Mouse (Mus musculus): ENCODE data around the gene Ank. TPM values are rescaled to one million over a fixed set of nuclear protein-coding genes. Genes with fewer than 3 reads are reported as not detected.

The Ank gene
- total RNA-seq, 2 experiments from 2014 or later, result 125 to 149 TPM

DNA sequence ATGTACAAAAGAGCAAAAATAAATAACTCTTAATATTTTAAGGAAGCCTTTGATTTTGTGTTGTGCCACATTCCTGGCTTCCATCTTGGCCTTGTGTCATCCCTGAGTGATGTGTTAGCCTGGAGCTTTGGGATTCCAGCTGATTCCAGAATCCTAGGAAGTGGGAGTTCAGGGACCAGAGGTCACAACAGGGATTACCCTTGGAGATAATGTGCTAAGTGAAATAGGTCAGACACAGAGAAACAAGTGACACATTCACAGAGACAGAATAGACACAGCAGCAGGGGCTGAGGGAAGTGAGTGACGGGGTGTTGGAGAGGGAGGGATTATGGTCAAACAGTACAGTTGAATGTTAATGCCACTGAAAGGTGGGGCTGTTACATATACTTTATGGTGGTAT lies 26.3 kb downstream of the Ank start:
- intact Hi-C loops (cut with DNase I), result no loop called here
- no peak for DNase-seq

DNA sequence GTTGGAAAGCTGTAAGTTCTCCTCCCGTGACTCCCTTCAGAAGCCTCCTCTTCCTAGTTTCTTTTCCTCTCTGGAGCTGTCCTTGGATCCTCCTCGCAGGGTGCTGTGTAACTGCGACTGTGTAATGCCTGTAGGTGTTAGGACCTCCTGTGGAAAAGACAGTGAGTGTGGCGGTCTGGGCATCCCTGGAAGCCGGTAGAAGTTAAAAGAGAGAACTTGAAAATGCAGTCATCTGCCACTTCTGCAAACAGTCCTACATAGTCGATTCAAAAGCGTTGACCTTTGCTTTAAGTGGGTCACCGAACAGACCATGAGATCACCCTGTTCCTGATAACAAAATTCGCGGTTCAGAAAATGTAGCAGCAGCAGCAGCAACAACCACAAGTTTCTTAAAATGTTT lies 27.0 kb downstream of the Ank start:
- no peak for DNase-seq
- intact Hi-C loops (cut with DNase I), result no loop called here

DNA sequence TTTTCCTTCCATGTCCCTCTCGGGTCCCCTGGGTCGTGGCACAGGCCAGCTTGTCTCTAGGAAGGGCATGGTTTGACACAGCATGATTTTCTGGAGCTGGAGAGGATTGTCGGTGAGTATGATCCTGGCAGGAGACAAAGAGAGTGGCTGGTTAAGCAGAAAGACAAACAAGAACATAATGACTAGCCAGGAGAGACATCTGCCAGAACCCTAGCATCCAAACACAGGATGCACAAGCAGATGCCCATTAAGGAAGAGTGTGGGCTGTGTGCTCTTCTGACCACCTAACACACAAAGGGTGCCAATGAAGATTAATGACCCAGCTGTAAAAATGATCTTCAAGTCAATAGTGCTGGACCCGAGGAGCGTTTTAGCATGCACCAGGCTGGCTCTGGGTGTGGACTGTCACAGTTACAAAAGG lies 29.5 kb downstream of the Ank start:
- no peak for DNase-seq

DNA sequence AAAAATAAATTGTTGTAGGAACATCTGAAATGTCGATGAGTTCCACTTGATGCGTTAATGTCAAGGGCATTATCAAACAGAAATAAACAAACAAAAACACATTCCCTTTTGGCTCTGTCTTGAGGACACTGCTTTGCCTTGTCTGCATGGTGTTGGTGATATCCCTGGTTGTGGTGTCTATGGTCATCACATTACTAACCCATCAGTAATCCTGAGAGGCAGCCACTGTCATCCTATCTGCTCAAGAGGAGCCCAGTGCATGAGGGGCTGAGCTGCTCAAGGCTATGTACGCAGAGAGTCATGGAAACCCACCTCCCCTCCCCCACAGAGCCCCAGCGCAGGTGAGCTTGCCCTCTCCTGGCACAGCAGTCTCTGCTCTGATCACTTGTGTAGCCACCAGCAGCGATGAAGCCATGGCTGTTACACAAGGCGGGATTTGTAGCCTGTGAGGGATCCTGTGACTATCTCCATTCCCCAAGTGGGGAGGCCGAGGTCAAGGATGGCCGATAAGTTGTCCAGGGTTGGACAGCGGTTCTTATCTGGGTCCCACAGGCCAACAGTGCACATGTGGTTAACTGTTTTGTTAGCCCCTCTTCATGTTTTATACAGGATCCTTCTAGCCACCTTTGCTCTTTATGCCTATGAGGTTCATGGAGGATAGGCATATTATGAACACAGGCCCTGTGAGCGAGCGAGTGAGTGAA lies 30.3 kb downstream of the Ank start:
- intact Hi-C loops (cut with DNase I), result no loop called here
- no peak for DNase-seq

More for the DNA sequence above, 29.5 kb downstream of the Ank start:
- intact Hi-C loops (cut with DNase I), result no loop called here

DNA sequence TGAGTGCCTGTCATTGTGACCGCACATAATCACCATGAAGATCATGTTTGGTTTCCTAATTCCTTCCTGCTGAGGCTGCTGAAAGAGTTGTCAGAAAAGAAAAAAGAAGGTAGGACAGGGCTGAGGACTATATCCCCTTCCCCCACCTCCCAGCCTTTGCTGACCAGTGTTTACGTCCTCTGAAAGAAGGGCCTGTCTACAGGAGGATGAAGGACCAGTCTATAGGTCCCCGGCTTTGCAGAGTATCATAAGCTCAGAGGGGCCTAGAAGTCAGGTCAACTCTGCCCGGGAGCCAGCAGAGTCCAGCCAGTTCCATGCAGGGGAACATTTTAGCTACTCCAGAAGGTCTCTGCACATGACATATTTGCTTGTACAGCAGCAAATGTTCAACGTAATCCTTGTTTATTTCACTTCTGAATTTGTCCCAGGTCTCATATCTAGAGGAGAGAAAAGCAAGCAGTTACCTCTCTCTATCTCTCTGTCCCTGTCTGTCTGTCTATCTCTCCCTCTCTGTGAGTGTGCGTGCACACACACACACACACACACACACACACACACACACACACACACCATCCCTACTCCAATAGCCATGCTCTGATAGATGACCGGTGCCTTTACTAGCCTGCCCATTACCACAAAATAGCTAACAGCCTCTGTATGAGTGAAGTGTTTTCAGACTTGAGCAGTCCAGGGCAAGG lies 31.0 kb downstream of the Ank start:
- intact Hi-C loops (cut with DNase I), result no loop called here
- DNase-seq, result no peak

DNA sequence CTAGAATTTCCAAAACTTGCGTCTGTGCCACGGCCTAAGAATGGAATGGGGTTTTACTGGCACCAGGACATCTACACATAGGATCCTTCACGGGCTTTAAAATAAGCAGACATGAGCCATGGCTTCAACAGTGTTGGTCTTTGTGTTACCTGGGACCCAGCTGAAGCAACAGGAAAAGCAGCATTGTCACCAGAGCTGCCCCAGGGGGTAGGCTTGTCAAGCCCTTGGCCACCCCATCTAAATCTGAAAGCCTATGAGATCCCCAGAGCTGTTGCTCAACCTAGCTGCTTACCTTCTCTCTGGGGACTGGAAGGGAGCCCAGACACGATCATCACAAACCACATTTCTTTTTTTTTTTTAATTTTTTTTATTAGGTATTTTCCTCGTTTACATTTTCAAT lies 31.6 kb downstream of the Ank start:
- DNase-seq, result no peak
- intact Hi-C loops (cut with DNase I), result no loop called here

DNA sequence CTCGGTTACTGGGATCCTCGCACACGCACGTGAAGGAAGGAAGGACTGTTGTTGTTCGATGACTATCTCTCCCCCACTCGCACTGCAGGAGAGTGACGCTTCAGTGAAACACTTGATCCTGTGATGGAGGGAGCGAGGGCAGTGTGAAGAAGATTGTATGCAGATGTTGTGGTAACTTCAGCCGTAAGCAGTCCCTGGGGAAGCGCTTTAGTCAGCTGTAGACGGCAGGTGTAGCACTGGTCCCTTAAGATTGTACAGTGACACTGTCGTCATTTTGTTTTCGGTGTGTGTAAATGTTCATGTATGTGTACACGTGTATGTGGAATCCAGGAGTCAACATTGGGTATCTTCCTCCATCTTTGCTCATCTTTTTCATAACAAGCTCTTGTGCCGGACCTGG lies 33.9 kb downstream of the Ank start:
- intact Hi-C loops (cut with DNase I), result no loop called here
- no peak for DNase-seq

DNA sequence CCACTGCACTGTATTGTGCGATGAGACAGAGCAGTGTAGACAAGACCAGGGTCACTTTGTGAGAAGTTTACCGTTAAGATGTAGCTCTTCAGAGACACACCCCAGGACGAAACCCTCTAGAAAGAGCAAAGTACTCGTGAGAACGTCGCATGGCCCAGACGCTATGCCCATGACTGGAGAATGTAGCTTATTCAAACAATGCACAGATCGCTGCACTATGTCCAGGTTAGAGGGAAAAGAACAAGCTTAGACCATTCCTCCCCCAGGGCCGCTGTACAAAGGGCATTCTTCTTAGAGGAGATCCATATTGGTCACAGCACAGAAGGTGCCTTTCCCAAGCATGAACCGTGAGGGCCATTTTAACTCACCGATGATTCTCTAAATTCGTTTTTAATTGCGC lies 35.9 kb downstream of the Ank start:
- intact Hi-C loops (cut with DNase I), result no loop called here
- no peak for DNase-seq

DNA sequence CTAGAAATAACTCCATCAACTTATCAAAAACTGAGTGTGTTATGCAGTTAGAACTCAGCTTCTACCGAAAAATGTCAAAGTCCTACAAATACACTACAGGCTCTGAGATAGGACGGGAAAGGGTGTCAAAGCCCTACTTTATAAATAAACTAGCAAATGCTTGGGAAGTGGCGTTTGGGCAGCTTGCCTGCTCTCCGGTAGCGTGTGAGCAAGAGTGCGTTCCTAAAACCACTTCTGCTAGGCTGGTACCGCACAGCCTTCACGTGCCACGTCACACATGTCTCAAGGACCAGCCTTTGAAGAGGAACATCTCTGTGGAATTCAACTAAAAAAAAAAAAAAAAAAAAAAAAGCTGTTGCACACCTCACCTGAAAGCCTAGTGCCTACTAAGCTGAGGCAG lies 36.7 kb downstream of the Ank start:
- peak; percentile 58 to 63 for DNase-seq
- intact Hi-C loops (cut with DNase I), result no loop called here

DNA sequence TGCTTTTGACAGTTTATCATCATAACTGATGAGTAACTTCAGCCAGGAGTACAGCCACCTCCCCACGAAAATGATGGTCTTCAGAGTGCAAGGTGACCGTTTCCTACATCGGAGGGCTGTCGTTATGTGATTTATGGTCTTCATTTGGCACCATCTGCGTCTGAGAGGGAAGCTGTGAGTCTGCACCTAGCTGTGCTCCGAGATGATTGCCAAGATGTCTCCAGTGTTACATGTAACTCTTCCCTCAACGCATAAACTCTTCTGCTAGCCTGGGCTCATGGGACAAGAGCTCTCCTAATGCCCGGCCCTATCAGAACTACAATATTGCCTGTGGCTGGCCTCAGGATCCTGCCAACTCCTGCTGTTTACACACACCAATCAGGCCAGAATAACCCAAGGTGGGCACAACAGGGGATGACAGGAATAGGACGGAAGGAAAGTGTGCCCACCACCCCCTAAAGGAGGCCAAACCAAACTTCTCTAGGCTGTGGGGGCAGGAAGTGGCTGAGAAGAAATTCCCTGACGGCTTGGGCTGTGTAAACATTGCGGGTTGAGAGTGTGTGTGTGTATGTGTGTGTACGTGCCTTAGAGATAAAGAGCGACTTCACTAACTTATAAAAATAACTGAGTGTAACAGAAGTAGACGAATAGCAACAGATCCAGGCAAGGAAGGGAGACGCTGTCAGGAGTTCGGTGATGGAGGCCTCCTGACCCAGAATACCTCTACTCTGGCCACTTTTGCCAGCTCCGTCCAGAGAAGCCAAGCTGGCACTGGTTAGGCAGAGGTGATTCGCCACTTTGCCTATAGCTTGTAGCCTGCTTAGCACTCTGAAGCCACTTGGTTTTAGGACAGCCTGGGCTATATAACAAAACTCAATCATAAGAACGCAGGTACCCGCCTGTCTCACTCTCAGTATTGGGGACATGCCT lies 37.6 kb downstream of the Ank start:
- no peak for DNase-seq
- intact Hi-C loops (cut with DNase I), result no loop called here

DNA sequence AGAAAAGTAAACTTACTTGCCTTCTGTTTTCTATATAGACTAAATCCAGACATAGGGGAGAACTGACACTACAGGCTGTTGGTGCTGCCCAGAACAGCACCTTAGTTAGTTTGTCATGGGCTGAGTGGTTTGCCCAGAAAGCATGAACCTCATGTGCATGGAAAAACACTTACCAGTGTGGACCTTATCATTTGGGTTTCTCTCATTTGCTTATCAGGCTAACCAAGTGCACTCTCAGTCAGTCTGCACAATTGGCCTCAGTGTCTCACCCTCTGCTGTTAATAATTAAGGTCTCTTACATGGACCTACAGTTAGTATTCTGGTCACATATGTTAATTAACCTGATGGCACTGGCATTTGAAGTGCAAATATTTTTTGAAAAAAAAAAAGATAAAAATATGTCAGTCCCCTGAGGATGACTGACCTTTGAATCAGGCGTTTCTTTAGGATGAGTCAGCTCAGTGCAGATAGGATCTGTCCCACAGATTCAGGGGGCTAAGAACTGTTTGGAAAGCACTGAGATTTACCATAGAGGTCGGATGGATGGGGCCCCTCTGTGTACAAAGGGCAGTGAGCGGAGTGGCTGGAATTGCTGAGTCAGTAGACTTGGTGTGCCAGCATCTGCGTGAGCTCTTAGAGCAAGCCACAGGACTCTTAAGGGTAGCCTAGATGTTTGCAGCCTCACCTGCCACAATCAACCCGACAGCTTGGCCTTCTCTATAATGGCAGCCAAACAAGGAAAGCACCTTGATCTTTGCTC lies 39.8 kb downstream of the Ank start:
- intact Hi-C loops (cut with DNase I), result loop anchor here (5.0 kb wide), 1 partner anchor 36 kb away; no protein-coding TSS in a partner anchor
- DNase-seq, result no peak

DNA sequence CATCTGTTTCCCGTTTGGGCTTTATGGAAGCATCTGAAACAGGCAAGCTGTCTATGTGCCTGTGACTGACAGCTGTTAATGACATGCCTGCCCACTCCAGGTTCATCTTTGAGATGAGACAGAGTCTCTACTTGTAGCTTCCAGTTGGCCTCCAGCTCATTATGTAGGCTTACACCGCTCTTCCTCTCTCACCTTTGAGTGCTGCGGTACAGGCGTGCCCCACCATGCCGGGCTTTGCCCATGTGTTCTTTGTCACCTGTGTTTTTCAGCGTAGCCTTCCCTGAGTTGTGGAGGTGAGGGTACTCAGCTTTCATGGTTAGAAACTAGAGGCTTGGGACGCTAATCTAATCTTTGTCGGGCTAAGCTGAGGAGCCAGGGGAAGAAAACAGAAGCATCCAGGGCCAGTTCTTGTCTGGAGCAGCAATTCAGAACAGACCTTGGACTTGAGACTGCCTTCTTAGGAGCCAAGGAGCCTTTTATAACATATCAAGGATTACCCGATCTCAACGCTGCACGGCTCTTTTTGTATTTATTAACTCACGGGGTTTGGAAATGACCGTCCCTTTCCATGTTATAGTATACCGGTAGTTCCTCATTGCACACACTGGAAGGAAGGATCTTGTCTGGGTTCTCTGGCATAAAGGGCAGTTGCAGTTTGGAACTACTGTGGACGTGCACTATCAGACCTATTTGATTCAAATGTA lies 40.6 kb downstream of the Ank start:
- DNase-seq, result no peak
- intact Hi-C loops (cut with DNase I), result loop anchor here (5.0 kb wide), 1 partner anchor 35 kb away; no protein-coding TSS in a partner anchor

DNA sequence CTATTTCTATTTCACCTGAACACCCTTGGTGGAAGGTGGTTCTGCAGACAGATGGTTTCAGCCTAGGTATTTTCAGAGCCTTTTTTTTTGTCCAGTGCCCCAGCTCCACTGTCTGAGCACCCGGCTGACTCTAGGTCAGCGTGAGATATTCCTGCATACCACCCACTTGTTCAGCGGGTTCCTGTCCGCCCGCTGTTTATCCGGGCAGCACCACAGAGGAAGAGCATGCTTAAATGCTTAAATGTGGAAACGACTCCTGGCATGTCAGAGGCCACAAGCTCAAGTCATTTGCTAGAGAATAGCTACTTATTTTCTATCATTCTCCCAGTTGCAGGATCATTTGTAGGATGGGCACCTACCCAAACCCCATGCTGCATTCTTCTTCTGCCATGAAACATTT lies 41.7 kb downstream of the Ank start:
- intact Hi-C loops (cut with DNase I), result loop anchor here (5.0 kb wide), 1 partner anchor 34 kb away; no protein-coding TSS in a partner anchor
- DNase-seq, result no peak

DNA sequence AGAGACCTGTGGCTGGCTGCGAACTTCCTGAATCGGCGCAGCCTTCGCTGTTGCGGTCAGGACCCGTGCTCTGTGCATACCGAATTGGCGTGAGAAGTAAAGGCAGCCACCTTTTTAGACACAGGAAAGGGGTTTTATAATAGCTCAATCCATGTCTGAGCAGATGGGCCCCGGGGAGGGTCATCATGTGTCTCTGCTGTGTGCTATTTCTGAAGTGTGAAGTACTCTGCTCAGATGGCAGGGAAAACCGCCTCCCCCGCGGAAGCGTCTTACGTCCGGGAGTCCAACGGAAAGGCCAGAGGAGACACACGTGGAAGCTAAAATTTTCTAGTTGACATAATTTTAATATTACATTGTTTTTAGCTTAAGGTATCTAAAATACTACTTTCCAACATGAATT lies 42.5 kb downstream of the Ank start:
- no peak for DNase-seq
- intact Hi-C loops (cut with DNase I), result loop anchor here (5.0 kb wide), 1 partner anchor 33 kb away; no protein-coding TSS in a partner anchor

DNA sequence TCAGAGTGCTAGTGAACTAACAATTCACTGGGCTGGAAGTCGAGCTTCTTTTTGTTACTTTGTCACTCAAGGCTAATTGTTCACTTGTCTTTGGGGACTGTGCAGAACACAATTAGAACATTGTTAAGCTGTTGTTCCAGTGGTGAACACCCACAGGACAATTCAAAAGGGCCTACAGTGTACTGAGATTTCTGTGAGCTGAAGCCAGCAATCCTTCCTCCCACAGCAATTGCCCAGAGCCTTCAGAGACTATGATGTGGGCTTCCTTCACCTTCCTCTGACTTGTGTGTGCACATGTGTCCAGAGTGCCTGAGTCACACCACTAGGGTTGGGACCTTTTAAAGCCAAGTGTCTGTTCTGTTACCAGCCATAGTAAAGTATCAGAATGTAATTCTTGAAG lies 50.5 kb downstream of the Ank start:
- intact Hi-C loops (cut with DNase I), result no loop called here
- no peak for DNase-seq

DNA sequence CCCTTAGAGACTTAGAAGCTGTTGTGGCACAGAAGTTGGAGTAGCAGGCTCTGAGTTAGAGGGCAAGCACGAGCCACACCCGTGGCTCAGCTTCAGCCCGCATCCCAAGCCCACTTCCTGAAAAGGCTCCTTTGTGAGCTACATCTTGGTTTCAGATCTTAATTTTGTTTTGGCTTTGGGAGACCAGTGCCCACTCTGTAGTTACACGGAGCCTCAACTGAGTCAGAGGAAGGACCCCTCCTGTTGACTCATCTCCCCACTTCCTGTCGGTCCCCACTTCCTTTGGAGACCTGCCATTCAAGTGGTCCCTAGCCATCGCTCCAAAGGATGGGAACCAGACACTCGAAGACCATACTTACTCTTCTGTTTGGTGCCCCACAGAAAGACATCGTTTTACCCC lies 51.5 kb downstream of the Ank start:
- DNase-seq, result no peak
- intact Hi-C loops (cut with DNase I), result no loop called here

DNA sequence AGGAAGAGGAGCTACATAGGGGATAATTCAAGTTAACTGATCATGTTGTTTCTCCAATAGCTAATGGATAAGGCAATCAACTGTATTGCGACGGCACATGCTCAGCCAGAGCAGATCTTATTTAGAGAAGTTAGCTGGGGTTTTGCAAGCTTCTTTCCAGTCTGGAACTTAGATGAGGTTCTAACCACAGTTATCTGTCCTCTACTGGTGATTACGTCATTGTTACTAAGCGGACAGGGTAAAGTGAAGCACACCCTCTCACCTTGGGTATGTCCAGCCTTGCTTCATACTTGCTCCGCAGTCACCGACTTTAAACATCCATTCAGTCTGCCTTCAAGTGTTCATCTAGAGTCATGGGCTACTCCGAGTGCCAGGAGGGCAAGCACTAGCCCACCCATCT lies 53.4 kb downstream of the Ank start:
- intact Hi-C loops (cut with DNase I), result no loop called here
- DNase-seq, result no peak

DNA sequence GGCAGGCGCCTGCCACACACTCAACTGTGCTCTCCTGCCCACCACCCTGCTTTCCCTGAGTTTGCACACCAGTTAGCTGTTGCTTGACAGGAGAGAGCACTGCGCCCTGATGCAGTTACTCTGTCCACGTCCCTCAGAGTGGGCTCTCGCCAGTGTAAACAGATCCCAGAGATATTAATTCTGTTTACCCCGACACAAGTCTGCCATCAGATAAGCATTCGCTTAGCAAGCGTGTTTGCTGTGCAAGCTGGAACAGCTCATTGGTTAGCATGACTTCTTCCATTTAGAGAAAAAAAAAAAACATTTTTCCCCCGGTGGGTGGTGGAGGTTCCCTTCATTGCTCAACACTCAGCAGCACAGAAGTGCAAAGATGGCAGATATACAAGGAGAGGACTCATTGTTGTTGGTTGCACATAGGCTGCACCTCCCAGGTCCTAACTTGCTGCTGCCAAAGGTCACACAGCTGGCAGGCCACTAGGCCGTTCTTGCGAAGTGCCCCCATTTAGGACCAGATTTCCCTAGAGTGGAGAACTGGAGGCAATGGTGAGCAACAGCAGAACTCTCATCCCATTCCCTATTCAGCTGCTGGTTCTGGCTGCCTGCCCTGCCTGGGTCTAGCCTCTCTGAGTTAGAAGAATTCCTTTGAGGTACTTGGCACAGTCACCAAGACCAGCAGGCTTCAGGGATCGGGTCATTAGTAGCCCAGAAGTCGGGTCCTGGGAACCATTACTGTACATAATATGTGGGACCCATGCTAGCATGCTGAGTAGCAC lies 58.9 kb downstream of the Ank start:
- DNase-seq, result no peak
- intact Hi-C loops (cut with DNase I), result no loop called here

DNA sequence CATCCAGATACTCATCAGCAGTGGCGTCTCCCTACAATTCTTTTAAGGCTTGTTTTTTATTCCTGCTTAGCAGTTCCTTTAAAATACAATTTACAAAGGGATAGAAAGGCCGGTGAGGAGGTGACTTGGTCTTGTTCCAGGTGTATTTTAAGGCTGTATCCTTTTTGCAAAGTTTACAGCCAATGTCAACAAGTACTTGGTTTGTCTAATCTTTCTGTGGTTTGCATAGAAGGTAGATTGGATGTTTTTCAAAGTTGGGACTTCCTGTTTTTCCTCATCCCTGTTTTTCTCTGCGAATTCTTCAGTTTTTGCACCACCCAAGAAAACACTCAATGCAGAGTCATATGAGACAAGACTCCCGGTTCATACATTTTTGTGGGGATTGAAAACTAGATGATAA lies 62.4 kb downstream of the Ank start:
- no peak for DNase-seq
- intact Hi-C loops (cut with DNase I), result no loop called here
